Mouse (Mus musculus) cerebellum, adult (tissue): Measurements from ENCODE around the gene Ttc9c.

Experiments
- ATAC-seq: cut with Nextera tagmentation; 2 replicates; pipeline ENCODE4 v1.9.2; 2017; ENCODE audit warnings: mild to moderate bottlenecking, moderate library complexity, mixed read lengths; ENCODE audit not compliant: insufficient number of reproducible peaks, low FRiP score, low TSS enrichment

Ttc9c gene

DNA sequence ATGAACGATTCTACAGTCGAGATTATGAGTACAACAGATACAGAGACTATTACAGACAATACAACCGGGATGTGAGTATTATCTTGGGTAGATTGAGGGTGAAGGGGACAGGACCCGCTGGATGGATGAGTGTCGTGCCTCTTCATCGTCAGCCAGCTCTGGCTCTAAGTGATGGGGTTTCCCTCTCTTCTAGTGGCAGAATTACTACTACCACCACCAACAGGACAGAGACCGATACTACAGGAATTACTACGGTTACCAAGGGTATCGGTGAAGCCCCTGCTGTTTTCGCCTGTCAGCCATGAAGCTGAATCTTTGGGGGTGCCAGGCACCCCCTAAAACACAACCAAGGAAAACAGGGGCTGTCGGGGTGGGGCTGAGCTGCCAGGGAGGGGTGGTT lies 12.1 kb upstream of the Ttc9c start:
- no peak for ATAC-seq

DNA sequence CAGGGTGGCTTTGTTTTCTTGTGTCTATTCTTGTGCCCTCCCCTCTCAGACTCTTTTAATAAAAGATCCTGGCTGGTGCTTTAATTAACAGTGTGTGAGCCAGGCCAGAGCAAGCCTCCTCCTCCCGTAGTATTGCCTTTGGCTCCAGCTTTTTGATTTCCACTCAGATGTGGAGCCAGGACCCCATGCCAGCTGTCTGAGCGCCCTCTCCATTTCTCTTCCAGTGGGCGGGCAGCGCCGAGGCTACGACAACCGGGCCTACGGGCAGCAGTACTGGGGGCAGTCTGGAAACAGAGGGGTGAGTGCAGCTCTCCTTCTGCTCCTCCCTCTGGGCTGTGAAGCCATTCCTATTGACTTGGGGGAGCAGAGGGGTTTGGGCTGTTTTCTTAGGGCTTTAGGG lies 11.5 kb upstream of the Ttc9c start:
- ATAC-seq, result no peak

DNA sequence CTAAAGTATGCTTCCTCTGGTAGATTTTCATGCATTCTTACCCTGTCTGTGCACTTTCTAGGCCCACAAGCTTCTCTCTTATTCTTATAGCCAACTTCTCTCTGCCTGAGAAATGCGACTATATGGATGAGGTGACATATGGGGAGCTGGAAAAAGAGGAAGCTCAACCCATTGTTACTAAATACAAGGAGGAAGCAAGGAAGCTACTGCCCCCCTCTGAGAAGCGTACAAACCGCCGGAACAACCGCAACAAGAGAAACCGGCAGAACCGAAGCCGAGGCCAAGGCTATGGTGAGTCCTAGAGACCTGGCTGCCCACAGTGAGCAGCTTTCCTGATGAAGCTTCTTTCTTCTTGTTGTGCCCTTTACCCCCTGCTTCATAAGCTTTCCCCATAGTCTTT lies 10.5 kb upstream of the Ttc9c start, which contains the start of gene AC129217.1:
Gene AC129217.1 (plus strand): TSS at position 114 of the 400 bp plus-strand sequence.
- ATAC-seq, result no peak

DNA sequence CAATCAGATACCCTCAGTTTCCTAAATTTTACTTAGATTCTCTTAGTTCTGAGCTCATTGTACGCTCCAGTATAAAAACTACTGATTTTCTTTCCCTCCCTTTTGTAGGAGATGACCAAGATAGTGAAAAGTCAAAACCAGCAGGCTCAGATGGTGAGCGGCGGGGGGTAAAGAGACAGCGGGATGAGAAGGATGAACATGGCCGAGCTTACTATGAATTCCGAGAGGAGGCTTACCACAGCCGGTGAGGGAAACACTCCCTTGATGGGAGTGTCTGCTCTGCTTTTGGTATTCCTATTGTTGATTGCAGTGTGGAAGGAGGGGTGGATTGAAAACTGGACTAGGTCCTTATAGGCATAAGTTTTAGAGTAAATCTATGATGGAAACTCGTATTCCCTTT lies 3.6 kb upstream of the Ttc9c start:
- ATAC-seq, result no peak

DNA sequence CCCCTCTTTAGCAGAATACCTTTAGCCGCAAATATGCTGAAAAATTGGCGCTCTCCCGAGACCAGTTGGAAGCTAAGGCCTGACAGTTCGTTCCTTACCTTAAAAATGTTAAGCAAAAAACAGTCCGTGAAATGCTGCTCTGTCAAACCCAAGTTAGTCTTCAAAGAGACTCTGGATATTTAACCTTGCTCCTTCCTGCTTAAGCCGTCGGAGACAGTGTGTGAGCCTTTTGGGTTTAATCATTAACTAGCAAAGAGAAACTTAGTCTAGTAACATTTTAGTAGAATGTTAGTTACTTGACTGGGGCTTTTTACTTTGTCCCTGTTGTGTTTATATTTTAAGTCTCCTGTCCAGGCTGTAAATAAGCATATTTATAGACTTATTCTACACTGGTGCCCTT lies 2.0 kb upstream of the Ttc9c start:
- no peak for ATAC-seq

DNA sequence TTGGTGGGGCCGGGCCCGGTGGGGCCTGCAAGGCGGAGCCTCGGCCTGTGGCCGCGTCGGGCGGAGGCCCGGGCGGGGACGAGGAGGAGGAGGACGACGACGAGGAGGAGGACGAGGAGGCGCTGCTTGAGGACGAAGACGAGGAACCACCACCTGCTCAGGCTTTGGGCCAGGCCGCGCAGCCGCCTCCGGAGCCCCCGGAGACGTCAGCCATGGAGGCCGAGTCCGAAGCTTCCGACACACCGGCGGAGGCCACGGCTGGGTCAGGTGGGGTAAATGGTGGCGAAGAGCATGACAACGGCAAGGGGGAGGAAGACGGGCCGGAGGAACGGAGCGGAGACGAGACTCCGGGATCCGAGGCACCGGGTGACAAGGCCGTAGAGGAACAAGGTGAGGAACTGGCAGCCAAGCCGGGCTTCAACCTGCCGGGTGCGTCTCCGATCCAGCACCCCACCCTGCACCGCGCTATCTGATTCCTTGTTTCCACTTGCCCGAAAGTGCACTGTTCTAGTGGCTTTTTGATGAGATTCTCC lies 1.4 kb upstream of the Ttc9c start:
- ATAC-seq, result peak; percentile 19; the same call in 1 of the 2 replicates

DNA sequence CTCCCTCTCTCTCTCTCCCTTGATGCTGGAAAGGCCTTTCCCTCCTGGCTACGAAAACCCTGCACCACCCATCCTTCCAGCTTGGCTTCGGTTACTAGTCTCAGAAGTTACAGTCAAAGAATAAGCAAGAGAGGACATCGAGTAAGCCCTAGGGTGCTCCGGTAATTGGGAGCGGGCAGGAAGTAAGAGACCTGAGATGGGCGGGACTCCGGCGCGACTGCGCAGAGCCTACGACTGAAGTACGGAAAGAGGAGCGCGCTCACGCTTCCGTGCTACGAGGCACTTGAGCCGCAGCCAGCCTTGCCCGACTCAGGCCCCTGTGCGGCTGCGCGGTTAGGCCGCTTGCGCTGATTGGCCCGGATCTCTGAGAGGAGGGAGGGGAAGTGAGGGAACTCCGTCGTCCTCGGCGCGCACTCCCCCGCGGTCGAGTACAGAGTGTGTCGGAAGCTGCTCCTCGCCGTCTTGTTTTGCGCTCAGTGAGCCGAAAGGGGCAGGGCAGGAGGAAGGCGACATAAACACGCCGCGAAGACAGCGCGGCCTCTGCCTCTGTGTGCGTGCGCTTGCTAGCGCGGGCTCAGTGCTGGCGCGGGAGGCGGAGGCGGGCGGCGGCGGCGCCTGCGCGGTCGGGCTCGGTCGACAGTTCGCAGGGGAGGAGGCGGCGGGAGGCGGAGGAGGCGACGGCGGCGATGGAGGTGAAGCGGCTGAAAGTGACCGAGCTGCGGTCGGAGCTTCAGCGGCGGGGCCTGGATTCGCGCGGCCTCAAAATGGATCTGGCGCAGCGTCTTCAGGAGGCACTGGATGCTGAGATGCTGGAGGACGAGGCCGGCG lies 677 bp upstream of the Ttc9c start, which contains the start of gene Hnrnpul2:
Gene Hnrnpul2 (plus strand): TSS at position 415 of the 828 bp plus-strand sequence.
- peak; percentile 88 for ATAC-seq

DNA sequence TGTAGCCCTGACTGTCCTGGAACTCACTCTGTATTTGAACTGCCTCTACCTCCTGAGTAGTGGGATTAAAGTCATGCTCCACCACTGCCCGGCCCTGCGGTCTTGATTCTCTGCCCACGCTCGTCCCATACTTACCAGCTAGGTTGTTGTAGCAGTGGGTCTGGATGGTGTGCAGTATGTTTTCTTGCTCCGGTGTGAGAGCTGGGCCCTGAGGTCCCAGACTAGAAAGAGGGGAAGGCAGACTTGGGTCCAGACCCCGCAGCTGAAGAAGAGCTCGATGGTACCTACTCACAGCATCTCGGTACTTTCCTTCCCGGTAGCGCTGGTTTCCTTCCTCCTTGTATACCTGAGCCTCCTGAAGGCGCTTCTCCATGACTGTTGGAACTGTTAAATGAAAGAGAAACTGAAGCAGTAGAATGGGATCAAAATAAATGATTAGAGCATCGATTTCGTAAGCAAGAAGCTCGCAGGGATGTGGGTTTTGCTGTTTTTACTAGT lies 783 bp downstream of the Ttc9c start:
- ATAC-seq, result no peak

DNA sequence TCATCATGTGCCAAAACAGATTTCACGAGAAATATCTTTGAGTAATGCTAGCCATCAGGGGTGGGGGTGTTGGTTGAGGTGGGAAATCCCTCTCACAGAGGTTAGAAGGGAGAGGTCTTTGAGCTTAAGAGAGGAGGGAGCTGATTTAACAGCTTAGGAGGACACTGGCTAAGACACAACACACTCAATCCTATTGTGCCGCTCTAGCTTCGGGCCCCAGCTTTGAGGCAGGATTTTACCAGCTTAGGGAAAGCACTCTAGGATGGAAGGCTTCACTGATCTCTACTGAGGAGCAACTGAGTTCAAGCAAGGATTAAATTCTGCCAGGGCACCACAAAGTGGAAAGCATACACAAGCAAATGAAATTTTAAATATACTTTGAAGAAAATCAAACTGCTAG lies 2.1 kb downstream of the Ttc9c start:
- no peak for ATAC-seq

DNA sequence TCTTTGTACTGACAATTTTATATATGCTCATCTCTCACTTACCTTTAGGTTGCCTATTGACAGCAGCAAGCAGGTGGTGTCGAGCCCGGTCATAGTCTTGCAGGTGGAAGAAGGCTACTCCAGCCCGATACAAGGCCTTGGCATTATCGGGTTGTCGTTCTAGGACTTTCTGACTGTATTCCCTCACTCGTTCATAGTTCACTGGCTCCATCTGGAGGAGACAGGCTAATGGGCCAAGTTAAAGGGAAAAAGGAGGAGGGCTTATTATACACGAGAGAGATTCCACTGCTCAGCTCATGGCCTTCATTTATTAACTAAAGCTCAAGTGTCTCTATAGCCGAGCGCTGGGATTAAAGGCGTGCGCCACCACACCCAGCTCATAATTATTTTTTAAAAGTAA lies 3.3 kb downstream of the Ttc9c start:
- ATAC-seq, result no peak

DNA sequence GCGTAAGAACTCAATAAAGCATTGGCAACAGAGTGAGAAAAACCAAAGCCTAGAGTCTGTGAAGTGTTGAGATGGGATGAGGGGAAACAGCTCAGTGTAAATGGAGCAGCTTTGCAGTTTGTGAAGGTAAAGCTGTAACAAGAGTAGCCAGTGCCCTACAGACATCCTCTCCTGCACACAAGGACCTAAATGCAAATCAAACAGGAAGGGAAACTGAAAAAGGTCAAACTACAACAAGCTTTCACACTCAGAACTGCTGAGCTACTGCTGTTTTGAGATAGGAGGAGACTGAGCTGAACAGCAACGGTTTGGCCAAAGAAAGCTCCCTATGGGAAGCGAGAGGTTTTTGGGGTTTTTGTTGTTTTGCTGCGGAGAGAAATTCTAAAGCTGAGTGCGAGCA lies 12.3 kb downstream of the Ttc9c start:
- no peak for ATAC-seq

DNA sequence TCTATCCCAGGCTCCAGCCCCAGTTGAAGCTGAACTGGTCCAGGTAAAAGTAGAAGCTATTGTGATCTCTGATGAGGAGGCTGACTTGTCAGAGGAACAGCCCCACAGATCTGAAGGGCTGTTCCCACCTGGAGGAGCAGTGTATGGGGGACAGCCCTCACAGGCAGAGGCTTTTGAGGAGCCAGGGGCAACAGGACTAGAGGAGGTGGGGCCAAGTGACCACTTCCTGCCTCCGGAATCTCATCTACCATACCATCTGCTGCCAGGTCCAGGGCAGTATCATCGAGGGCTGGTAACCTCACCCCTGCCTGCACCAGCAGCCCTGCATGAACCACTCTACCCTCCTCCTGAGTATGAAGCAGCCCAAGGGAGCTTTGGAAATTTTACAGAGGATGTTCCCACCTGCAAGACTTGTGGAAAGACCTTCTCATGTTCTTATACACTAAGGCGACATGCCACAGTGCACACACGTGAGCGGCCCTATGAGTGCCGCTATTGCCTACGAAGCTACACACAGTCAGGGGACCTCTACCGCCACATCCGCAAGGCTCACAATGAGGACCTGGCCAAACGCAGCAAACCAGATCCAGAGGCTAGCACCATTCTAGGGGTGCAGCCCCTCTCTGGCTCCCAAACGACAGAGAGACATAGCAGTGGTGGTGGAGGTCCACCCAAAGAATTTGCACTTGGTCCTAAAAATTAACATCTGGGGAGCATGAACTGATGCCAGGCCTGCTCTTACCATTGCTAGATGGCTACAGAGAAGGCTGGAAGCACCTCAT lies 15.1 kb downstream of the Ttc9c start:
- no peak for ATAC-seq

DNA sequence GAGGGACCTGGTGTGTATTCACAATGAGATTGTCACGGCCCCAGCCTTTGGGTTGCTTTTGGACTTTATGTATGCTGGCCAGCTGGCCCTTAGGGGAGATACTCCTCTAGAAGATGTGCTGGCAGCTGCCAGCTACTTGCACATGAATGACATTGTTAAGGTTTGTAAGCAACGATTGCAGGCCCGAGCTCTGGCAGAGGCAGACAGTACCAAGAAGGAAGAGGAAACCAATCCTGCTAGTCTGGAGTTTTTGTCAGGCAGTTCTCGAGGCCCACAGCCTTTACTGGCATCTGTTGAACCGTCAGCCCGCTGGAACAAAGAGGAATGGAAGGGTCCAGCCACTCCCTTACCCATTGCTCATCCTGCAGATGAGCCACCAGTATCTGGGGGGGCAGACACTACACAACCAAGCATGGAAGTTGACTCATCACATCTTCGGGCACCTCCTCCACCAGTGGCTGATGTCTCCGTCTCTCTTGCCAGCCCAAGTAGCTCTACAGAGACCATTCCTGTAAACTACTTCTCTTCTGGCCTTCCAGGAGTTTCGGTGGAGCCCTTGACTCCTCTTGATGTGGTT lies 15.8 kb downstream of the Ttc9c start:
- ATAC-seq, result no peak

DNA sequence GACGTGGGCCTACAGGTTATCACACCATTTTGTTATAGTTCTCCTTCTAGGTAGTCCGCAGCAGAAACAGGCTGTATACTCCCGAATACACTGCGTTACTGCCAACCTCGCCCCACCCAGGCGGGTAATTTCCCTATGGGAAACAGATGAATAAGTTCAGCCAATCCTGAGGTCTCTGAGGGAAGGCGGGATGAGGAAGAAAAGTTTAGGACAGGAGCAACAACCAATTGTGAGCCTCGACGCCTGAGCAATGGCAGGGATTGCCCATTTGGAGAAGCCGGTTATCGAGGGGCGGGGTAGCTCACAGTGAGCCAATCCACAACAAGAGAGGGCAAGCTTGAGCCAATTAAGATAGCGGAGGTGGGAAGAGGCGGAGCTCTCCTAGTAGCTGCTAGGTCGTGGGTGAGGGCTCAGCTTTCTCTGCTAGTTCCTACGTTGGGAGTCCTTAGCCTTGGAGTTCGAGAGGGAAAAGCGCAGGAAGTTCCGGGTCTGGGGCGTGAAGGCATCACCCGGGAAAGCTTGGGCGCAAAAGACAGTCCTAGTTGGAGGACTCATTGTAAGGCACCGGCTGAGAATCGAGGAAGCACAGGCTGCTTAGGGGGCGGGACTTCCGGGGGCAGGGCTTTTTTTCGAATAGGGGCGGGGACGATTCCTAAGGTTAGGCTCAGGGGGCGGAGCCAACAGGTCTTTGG lies 16.9 kb downstream of the Ttc9c start, which contains the start of gene Zbtb3:
Gene Zbtb3 (plus strand): TSS at position 426 of the 692 bp plus-strand sequence.
- peak; percentile 95 for ATAC-seq

DNA sequence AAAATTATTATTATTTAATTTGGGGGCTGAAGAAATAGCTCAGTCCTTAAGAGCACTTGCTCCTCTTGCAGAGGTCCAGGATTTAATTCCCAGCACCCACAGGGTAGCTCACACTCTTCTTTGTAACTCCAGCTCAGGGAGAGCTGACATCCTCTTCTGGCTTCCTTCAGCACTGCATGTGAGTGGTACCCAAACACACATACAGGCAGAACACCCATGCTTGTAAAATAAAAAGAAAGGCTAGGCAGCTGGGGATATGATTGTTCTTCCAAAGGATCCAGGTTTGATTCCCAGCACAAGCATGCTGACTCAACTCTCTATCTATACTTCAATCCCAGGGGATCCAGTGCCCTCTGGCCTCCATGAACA lies 20.2 kb downstream of the Ttc9c start:
- no peak for ATAC-seq

DNA sequence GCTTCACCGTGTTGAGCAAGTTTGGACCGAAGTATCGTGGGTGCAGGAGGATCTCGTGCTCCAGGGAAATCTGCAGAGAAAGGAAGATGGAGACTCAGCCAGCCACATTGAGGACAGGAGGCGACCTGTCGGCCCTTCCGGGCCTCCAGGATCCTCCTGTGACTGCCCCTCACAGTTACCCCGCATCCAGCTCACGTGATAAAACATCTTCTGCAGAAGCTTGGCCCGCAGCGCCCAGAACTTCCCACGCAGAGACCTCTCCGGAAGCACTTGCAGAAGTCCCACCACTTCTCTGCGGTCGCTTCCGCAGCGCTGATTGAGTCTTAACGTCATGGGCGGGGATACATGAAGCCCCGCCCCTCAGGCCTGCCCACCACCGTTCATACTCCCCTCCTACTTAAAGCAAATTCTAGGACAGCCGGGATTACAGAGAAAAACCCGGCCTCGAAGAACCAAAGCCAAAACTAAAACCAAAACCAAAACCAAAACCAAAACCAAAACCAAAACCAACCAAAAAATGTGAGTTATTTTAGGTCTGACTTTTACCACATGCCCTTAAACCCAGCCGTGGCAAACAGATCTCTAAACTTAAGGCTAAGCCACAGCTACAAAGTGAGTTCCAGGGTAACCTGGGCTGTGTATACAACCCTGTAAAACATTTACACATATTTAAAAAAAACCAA lies 20.7 kb downstream of the Ttc9c start, which contains the start of gene Polr2g:
Gene Polr2g (minus strand): TSS at position 314 of the 683 bp plus-strand sequence.
- peak; percentile 69 for ATAC-seq

DNA sequence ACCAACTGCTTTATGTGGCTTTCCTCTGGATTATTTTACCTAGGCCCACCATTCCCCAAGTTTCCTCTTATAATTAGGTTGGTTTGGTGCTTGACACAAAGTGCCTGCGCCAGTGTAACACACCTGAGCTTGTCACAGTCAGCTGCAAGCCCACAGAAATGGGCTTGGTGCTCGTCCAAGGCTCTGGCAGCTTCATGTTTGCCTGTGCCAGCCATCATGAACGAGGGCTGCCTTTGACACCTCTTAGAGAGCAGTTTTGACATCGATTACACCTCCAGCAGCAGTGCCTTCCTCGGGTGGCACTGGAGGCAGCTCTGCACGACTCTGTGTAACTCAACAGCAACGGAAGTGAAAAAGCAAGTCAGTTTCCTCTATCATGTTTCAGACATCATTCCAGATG lies 29.0 kb downstream of the Ttc9c start:
- ATAC-seq, result no peak

DNA sequence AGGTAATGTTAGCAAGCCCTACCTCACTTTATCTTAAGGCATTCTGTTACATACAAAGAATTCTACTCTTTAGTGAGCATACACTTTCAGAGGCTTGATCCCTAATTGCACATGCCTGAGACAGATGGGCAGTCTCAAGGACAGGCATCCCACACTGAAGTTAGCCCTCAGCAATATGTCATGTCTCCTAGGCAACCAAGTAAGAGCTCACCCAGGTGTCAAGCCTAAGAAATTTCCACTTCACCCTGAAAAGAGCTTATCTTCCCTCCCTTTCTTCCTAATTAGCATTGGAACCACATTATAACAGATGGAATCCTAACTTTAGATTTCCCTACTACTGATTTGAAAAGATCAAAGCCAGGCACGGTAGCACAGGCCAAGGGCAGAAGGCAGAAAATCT lies 30.0 kb downstream of the Ttc9c start:
- no peak for ATAC-seq

DNA sequence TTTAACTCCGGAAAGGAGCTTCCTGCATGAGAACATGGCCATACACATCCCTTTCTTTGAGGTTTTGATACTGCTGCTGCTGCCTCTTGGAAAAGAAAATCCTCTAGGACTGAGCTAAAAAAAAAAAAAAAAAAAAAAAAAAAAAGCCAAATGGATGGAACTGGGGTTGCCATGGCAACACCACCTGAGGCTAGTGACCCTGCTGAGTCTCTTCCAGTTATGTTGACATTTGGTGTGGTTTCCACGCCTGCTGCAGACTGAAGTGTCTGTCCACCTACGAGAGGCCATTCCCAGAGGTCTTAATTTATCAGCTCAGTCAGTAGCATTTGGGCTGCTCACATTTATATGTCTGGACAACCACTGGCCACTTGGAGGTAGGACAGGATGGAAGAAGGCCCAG lies 30.6 kb downstream of the Ttc9c start:
- ATAC-seq, result no peak
